Mouse (Mus musculus) layer of hippocampus, adult 18-20 months (tissue): ENCODE measurements at regions not wholly inside any gene's neighbourhood (a gene's known extent, or its start where the extent isn't known, plus 50 kb on each side); places are given as distances from the start of the nearest gene placed in this dataset.

Experiments used
- DNase-seq, 2 experiments: peaks; one replicate each; pipeline ENCODE4 v3.0.0; 2022; ENCODE audit warnings: low spot score in 2 of 2

- no peak for DNase-seq
Observed at GRCm38 (mm10) chr2:50942741-50943140, 206.2 kb downstream of the Rnd3 start.

DNA sequence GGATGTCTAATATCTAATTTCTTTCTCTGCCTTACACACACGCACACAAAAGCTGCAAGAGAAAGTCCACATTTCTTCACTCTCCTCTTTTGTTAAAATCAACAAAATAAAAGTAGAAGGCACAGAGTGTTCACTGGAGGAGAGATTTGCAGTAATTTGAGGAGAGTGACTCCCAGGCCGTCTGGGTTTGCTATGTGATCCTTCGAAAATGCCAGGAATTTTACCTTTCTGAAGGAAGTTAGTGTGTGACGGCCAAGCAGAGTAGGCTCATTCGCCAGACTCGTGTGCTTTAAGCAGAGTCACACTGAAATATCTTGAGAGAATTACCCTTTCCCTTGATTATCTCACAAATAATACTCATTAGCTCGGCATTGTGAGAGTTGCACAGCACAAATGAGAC is 216.0 kb downstream of the Rnd3 start:
- no peak for DNase-seq

DNA sequence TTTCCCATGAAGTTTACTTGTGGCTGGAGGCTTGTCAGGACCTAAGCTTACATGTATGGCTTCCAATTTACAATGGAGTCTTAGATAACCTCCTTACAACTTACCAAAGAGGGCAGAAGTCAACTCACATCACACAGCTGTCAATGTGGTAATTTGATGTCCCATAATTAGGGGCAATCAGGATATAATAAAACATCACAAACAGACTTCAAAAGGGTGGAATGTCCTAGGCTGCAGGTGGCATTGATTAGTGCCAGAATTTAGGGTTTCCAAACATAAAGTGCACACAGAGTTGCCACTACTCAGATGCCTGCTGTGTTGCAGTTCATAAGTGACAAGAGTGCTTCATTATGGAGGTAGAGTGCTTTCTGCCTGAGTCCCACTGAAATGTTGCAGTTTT is 227.9 kb downstream of the Rnd3 start:
- DNase-seq: no peak

DNA sequence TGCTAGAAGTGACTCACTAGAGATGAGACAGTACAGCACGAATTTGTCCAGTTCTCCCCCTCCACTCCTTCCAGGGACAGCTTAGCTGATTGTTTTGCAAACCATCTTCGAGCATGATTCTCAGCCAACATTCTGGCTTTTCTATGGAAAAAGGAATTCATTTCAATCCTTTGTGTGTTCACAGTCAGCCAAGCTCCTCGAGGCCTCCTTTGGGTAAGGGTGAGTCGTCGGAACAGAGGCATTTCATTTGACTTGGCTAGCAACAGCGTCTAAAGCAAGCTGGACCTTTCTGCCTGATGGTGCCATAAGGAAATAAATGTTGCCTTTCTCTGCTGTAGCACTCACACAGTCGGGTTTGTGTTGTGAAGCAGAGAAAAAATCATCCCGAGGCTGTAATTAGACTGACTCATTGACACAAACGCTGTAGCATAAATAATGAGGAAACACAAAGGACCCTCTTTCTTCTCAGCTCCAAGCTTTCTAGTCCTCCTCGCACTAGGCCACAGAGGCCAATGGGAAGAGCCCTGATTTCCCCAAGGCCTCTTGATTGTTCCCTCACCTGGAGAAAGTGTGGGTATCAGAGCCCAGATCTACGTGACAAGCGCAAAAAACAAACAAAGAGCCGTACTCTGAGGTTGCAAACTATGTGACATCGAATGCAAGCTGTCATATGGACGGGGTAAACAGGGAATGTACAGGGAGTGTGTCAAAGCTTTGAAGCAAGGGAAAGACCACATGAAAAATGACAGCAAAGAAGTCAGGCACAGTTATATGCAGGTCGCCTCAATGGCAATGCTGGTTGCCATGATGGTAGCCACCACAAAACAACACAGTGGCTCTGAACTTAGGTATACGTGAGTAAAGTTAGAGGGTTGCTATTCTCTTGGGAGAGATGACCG is 232.3 kb downstream of the Rnd3 start:
- DNase-seq: peak in 1 of 2 experiments; percentile 6

- DNase-seq: no peak
Observed at GRCm38 (mm10) chr2:50915149-50915548, 233.8 kb downstream of the Rnd3 start.

DNA sequence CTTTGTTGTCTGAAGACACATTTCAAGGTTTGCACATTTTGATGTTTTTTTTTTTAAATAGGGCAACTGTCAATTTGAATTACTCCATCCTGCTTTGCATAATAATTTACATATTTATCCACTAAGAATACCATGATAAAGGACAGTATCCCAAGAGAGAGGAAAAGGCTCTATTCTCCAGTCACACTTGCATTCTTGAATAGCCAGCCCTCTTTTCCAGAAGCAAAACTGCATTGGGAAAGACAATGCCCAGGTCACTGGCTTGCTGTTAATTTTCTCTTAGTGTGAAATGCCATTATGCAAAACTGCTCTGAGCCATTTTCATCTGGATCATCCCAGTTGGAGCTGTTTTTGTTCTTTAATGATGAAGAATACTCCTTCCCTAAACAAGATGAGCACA is 234.7 kb downstream of the Rnd3 start:
- no peak for DNase-seq

DNA sequence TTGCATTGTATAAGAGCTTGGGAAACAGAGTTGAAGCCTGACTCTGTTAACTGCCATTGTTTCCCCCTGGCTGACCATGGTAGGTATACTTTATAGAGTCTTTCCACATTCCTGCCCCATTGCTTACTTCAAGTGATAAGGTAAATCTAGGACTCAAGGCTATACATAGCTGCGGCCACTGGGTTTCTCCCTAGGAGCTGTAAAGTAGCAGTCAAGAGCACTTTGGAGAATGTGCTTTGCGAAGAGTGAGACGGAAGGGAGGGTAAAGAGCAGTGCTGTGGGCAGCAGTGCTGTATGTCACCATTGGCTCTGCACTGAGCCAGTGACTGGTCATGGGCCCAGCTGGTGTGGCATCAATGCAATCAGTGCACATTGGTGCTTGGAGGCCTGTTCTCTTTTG is 240.1 kb downstream of the Rnd3 start:
- no peak for DNase-seq

- DNase-seq: peak in 1 of 2 experiments; percentile 8
Observed at GRCm38 (mm10) chr2:50902701-50903100, 246.2 kb downstream of the Rnd3 start.

DNA sequence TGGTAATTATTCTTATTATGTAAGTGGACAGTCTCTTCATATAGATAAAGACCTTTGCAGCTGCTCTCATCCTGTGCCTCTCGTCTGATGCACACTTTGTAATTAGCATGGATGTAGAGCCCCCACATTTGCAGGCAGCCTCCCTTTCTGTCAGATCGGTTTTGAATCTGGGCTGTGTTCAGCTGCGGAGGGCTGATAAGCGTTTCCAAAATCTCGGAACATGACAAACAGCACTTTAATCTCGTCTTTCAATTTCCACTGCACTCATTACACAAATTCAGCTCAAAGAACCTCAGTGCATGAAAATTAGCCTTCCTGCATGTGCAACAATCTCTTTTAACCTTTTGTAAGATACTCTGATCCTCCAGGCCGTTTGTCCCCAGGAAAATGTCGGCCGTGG is 246.7 kb downstream of the Rnd3 start:
- DNase-seq: no peak

DNA sequence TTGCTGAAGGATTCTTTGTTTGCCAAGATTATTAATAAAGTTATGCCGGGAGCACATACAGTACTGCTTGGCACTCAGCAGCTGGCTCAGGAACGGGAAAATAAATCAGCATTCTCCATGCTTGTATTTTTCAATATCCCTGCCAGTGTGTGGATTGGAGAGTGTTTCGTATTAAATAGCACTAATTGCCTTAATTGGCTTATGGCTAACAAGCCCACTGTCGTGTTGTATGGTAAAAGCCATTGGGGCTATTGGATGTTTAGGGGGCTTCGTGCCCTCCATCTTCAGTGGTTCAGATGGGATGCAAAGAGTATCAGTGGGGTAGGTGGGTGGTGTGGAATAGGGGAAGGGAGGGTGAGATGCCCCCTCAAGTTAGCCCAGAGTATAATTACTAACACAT is 259.9 kb downstream of the Rnd3 start:
- DNase-seq: no peak

DNA sequence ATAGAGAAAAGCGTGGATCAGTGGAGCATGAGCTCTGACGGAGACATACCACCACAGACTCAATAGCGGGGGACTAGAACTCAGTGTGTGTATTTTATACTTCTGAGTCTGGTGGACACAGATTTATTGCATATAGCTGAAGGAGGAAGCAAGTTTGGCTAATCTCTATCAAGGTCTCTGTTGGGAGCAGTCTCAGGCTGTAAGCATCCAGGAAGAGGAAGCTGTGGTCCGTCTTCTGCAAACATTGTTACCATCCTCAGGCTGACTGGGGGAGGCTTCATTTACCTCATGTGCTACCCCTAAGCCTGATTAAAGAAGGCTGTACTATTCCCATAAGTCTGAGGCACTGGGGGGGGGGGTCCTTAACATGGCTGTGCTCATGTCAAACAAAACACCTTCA is 261.0 kb downstream of the Rnd3 start:
- no peak for DNase-seq

- DNase-seq: no peak
Observed at GRCm38 (mm10) chr2:50885924-50886315, 263.0 kb downstream of the Rnd3 start.

- no peak for DNase-seq
Observed at GRCm38 (mm10) chr2:50885280-50885923, 263.5 kb downstream of the Rnd3 start.

- no peak for DNase-seq
Observed at GRCm38 (mm10) chr2:50881514-50882038, 267.3 kb downstream of the Rnd3 start.

DNA sequence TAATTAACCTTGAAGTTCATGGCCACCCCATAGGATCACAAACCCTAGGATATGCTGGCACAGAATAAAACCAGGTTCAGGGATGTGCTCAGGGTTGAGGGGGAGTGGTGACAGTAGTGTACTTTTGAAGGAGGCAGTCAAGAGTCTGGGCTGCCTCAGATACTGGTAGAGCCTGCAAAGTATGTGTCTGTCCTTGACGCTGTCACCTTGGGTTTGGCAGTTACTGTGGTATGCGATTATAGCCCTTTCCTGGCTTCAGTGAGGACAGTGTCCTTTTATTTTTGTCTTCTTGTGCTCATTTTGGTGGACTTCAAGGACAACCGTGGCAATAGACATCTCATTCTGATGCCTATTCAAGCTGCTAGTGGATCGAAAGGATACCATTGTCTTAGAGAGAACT is 268.1 kb downstream of the Rnd3 start:
- no peak for DNase-seq

DNA sequence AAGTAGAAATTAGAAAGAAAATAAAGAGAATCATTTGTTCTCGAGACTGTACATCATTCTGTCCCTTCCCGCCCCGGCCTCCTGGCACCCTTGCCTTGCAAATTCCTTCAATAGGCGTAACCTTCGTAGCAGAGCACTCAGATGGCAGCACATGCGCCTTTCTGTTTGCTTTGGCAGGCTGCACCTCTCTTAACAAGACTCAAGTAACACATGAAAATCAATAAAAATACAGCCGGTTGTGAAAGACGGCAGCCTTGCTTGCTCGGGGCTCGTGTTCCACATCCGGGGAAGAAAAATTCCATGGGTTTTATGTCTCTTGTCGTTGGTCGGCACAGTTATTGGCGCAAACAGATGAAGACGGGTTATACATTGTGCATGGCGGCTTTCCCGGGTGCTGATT is 271.2 kb downstream of the Rnd3 start:
- peak in 1 of 2 experiments; percentile 19 for DNase-seq

DNA sequence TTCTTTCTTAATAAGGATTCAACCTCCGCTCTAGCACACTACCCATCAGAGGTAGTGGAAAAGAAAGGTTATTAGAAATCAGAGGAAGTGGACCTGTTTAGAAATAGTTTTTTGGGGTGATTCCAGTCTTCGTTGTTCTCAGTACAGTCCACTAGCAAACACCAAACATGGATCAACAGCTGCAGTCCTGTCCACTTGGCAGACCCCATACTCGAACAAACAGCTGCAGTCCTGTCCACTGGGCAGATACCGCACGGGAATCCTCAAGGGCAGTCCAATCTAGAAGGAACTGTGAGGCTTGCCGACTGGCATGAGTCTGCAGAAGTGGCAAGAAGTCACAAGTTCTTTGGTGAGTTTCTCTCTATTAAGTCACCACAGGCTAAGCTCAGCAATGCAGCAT is 273.8 kb downstream of the Rnd3 start:
- DNase-seq: no peak

DNA sequence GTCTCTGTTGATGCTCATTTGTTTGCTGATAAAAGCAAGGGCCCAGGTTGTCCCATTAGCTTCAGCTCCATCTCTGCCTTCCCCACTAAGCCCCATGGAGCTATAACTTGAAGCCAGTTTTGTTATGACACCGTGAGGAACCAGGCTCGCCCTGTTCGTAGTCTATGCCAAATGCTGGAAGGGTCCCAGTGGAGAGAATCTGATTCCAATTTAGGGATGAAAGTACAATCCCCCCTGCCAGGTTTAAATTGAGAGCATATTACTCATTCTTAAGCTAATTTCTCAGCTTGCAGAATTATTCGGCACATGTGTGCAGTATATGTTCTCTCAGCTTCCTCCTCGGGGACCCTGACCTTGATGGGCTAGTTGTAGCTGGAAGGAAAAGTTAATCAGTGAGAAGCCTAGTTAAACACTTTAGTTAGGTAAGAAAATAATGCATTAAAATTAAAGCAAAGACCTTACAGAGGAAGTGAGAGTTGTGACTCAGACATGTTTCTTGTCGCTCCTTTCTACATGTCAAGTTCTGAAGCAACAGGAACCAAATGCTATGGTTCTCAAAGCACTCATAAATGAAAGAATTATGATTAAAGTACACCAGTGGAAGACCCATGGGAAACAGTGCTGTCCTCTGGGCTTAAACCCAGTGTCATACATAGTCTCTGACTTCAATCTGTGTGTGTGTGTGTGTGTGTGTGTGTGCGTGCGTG is 295.2 kb downstream of the Rnd3 start:
- DNase-seq: no peak

DNA sequence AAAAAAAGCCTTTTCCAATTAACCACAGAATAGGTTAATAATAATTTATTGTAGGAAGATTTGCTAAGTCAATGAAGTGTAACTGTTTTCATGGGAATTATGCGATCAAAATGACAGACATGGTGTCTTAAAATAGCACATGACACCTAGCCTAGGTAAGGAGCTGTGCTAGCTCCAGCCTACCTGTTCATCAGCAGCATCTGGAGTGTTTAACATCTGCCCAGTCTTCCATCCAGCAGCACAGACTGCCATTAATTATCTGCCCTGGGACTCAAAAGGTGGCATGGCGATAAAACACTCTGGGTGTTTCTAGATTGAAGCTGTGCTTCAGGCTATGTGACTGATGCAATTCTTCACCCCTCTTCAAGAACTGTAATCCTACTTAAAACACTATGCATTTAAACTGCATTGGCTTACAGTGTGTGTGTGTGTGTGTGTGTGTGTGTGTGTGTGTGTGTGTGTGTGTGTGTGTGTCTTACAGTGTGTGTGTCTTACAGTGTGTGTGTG is 296.4 kb downstream of the Rnd3 start:
- no peak for DNase-seq

DNA sequence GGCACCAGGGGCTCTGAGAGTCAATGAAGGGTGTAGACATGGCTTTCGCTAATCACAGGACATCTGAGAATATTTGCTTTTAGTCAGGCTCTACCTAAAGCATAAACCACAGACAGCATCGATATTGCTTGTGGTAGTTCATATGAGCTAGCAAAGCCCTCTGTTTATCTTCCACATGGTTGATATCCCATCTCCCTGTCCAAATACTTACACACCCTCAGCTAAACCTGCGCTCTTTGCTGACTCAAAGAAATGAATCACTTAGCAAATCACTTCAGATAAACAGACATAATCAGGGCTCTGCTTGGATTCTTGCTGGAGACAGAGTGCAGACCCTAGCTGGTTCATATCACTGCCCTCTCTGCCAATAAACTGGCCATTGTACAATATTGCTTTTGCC is 298.8 kb downstream of the Rnd3 start:
- DNase-seq: no peak

DNA sequence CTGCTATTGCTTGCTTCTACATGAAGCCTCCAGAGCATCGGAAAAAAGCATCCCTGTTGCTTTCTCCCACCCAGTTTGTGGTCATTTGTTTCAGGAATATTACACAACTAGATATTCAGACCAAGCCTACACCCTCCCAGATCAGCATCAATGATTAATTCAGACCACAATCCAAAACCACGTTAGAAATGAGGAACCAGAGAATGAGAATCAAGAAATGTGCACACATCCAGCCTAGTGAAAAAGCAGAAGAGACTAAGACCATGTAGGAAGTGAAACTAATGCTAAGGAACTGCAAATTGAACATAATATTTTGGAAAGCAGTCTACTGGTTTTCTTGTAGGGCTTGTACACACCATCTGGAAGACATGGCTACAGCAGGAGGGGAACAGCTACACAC is 307.0 kb downstream of the Rnd3 start:
- DNase-seq: no peak
